Mouse (Mus musculus) intestine, embryonic 15.5 days (tissue): ENCODE results near the gene Swt1. TPM values are rescaled to one million over a fixed set of nuclear protein-coding genes. Genes with fewer than 3 reads are reported as not detected.

ENCODE experiments used
- ATAC-seq: fragments of 200-750 bp; cut with Nextera tagmentation; 2 replicates; pipeline ENCODE4 v1.8.0; 2017; ENCODE audit warnings: moderate TSS enrichment, moderate library complexity
- H3K27ac ChIP-seq: fragments of 300-500 bp; sonication (generic); 2 replicates; pipeline ENCODE4 v1.5.1; 2015; ENCODE audit warnings: mild to moderate bottlenecking, inconsistent platforms
- H3K27me3 ChIP-seq: fragments of 300-500 bp; sonication (generic); replicated peaks from 2 replicates; pipeline ENCODE4 v1.6.1; 2015; ENCODE audit warnings: inconsistent platforms
- H3K36me3 ChIP-seq: fragments of 300-500 bp; sonication (generic); 2 replicates; pipeline ENCODE4 v1.6.1; 2015; ENCODE audit warnings: inconsistent platforms
- H3K4me1 ChIP-seq: fragments of 300-500 bp; sonication (generic); replicated peaks from 2 replicates; pipeline ENCODE4 v1.6.1; 2015; ENCODE audit warnings: inconsistent platforms
- H3K4me2 ChIP-seq: fragments of 300-500 bp; sonication (generic); replicated peaks from 2 replicates; pipeline ENCODE4 v1.6.1; 2015; ENCODE audit warnings: mild to moderate bottlenecking, inconsistent platforms
- H3K4me3 ChIP-seq: fragments of 300-500 bp; sonication (generic); replicated peaks from 2 replicates; pipeline ENCODE4 v1.5.1; 2015; ENCODE audit warnings: inconsistent platforms
- H3K9ac ChIP-seq: fragments of 300-500 bp; sonication (generic); 2 replicates; pipeline ENCODE4 v1.6.1; 2015; ENCODE audit warnings: inconsistent platforms
- H3K9me3 ChIP-seq: fragments of 300-500 bp; sonication (generic); 2 replicates; pipeline ENCODE4 v1.6.1; 2016; ENCODE audit warnings: inconsistent platforms
- WGBS: fragments of 180-500 bp; shearing (Covaris S2); methylation state at CpG from one replicate; pipeline ENCODE4 v1.1.7; 2015; 5-methylcytosine and 5-hydroxymethylcytosine counted together
- polyA plus RNA-seq: library from polyadenylated mRNA; unstranded; fragments of >200 nt; fragmentation: Nextera tagmentation; extraction: Ambion mirVana; gene quantifications from 2 replicates; pipeline ENCODE4 v1.2.1, GENCODE M21; 2015

Gene Swt1
- polyA plus RNA-seq, 1 experiment from 2014 or later, result 39.7 TPM

DNA sequence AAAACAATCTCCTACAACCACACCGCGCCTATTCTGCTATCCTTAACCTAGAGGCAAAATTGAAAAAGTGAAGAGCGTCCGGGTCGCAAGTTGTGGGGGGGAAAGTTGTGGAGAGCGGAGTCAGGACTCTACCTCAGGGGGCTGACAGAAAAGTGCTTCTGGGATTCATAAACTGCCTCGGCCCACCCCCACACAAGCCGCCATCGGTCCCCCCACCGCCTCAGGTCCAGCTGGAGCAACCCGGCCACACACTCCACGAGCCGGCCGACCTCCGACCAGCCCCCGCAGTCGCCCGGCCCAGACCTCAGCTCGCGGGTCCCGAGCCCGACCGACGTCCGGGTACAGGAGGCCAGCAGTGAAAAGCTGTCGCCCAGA lies 380 bp downstream of the Swt1 start:
- peak overlapping the region; percentile 82 for H3K9ac ChIP-seq
- H3K9me3 ChIP-seq, result no peaks in the 10 kb centered on the region
- no peaks in the 10 kb centered on the region for H3K27me3 ChIP-seq
- peak overlapping the region; percentile 74 for H3K27ac ChIP-seq
- peak overlapping the region; percentile 51 for H3K4me2 ChIP-seq
- H3K4me1 ChIP-seq, result peaks cover 5% of the 10 kb centered on the region
- peak; percentile 73 for ATAC-seq
- H3K36me3 ChIP-seq, result no peaks in the 10 kb centered on the region
- under 1% methylated on average over 26 of the region's 26 CpGs for WGBS
- peak overlapping the region; percentile 74 for H3K4me3 ChIP-seq

DNA sequence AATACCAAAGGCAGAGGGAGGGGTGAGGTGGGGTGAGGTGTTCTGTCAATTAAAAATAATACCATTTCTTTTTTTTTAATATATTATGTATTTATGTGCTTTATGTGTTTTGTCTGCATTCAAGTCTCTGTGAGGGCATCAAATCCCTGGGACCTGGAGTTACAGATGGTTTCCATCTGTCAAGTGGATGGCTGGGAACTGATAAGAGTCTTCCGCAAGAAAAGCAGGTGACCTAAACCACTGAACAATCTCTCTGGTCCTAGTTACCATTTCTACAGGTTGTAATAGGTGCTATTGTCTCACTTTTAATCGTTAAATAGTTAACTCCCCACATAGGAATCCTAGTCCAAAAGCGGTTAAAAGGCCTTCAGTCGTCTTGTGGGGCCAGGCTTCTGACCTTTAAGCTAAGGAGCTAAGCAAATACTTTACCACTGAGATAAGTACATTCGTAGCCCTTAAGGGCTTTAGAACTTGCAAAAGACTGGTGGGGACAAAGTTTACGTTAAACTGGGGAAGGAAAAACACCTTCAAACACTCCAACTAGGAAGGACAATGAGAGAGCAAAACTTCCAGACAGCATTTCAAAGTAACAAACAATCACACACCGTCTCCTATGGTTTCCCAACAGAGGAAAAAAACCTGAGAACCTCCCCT lies 1.2 kb downstream of the Swt1 start:
- Histone ChIP-seq H3K27me3 (no peaks in the 10 kb centered on the region), H3K4me1 (peaks cover 5% of the 10 kb centered on the region), H3K36me3 (peaks cover 2% of the 10 kb centered on the region; the same call in 1 of the 2 replicates), H3K4me3 (peak overlapping the region; percentile 74), H3K9me3 (no peaks in the 10 kb centered on the region), H3K9ac (peak overlapping the region; percentile 3), H3K27ac (peak overlapping the region; percentile 6; the same call in 1 of the 2 replicates), H3K4me2 (peak overlapping the region; percentile 51)
- 13% methylated on average over 7 of the region's 7 CpGs for WGBS
- ATAC-seq, result no peak

- Histone ChIP-seq H3K9me3 (no peaks in the 10 kb centered on the region), H3K4me2 (no peak overlapping the region), H3K27ac (no peak overlapping the region), H3K27me3 (no peaks in the 10 kb centered on the region), H3K4me3 (no peak overlapping the region), H3K4me1 (peaks cover 4% of the 10 kb centered on the region), H3K9ac (no peak overlapping the region), H3K36me3 (peaks cover 2% of the 10 kb centered on the region; the same call in 1 of the 2 replicates)
- ATAC-seq, result no peak
- WGBS, result 72% methylated on average over 3 of the region's 3 CpGs
Observed at GRCm38 (mm10) chr1:151422178-151422577, 6.1 kb downstream of the Swt1 start.

DNA sequence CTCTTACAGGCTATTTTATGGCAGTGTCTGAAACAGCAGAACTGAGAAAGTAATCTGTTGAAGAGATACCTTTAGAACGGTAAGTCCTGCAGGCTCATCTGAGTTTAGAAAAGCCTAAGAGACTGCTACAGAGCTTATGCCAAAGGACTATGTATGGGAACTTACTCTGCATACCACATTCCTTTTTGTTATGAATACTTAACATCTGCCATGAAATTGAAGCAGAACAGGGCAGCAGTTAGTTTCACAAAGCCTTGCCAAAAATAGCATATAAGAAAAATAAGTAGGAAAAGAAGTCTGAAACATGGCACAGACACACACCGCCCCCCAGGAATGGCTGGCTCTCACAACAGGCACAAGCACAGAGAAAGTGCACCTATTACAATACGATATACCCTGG lies 18.4 kb downstream of the Swt1 start:
- H3K4me1 ChIP-seq, result no peaks in the 10 kb centered on the region
- no peak overlapping the region for H3K4me2 ChIP-seq
- 74% methylated on average over 3 of the region's 3 CpGs for WGBS
- no peak for ATAC-seq
- H3K27me3 ChIP-seq, result no peaks in the 10 kb centered on the region
- H3K36me3 ChIP-seq, result 0 out of 2 replicates have a peak, but pooled peaks cover 2% of the 10 kb centered on the region
- H3K27ac ChIP-seq, result no peak overlapping the region
- no peaks in the 10 kb centered on the region for H3K9me3 ChIP-seq
- H3K9ac ChIP-seq, result no peak overlapping the region
- H3K4me3 ChIP-seq, result no peak overlapping the region

- H3K4me3 ChIP-seq, result no peak overlapping the region
- WGBS, result 100% methylated on average over 1 of the region's 1 CpGs
- no peak overlapping the region for H3K4me2 ChIP-seq
- H3K27me3 ChIP-seq, result no peaks in the 10 kb centered on the region
- H3K9me3 ChIP-seq, result no peaks in the 10 kb centered on the region
- H3K27ac ChIP-seq, result no peak overlapping the region
- ATAC-seq, result no peak
- no peak overlapping the region for H3K9ac ChIP-seq
- no peaks in the 10 kb centered on the region for H3K4me1 ChIP-seq
- H3K36me3 ChIP-seq, result no peaks in the 10 kb centered on the region
Observed at GRCm38 (mm10) chr1:151390029-151390428, 38.2 kb downstream of the Swt1 start.

DNA sequence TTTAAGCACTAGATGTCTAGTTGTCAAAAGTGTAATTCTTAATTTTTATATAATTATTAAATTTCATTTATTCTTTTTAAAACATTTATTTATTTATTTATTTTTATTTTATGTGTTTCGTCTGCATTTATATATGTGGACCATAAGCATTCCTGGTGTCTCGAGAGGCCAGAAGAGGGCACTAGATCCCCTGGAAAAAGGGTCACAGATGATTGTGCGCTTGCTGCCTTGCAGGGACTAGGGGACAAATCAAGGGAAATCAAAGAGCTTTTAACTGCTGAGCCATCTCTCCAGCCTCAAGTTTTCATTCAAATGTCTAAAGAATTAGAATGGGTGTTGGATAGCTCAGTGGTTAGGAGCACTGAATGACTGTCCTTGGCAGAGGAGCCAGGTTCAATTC lies 50.9 kb downstream of the Swt1 start:
- Histone ChIP-seq H3K27ac (no peak overlapping the region), H3K4me2 (no peak overlapping the region), H3K36me3 (peaks cover 4% of the 10 kb centered on the region; the same call in 1 of the 2 replicates), H3K27me3 (no peaks in the 10 kb centered on the region), H3K9me3 (no peaks in the 10 kb centered on the region), H3K9ac (no peak overlapping the region), H3K4me1 (no peaks in the 10 kb centered on the region), H3K4me3 (no peak overlapping the region)
- WGBS, result 89% methylated on average over 3 of the region's 3 CpGs
- ATAC-seq, result no peak

DNA sequence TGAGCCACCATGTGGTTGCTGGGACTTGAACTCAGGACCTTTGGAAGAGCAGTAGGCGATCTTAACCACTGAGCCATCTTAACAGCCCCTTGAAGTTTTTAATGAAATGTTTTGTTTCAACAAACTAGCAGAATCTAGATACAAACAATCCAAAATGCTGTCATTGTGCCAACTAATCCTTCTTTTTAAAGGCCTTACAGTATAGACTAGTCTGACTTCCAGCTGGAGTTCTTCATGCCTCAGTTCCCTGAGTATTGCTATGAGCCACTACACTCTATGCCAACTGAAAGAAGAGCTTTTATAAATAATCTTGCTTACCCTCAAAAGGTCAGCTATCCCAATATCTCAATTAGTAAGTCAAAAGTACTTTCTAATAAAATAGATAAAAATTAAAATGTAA lies 55.4 kb downstream of the Swt1 start:
- Histone ChIP-seq H3K36me3 (peaks cover 15% of the 10 kb centered on the region), H3K4me1 (no peaks in the 10 kb centered on the region), H3K4me2 (no peak overlapping the region), H3K27ac (no peak overlapping the region), H3K4me3 (no peak overlapping the region), H3K9me3 (no peaks in the 10 kb centered on the region), H3K27me3 (no peaks in the 10 kb centered on the region), H3K9ac (no peak overlapping the region)
- 87% methylated on average over 1 of the region's 1 CpGs for whole genome bisulfite sequencing
- no peak for ATAC-seq

- 87% methylated on average over 5 of the region's 5 CpGs for WGBS
- H3K9ac ChIP-seq, result no peak overlapping the region
- H3K4me3 ChIP-seq, result no peak overlapping the region
- H3K4me2 ChIP-seq, result no peak overlapping the region
- ATAC-seq, result no peak
- H3K4me1 ChIP-seq, result no peaks in the 10 kb centered on the region
- no peaks in the 10 kb centered on the region for H3K27me3 ChIP-seq
- H3K27ac ChIP-seq, result no peak overlapping the region
- peaks cover 11% of the 10 kb centered on the region for H3K36me3 ChIP-seq
- no peaks in the 10 kb centered on the region for H3K9me3 ChIP-seq
Observed at GRCm38 (mm10) chr1:151371543-151371942, 56.7 kb downstream of the Swt1 start.

- WGBS, result 81% methylated on average over 3 of the region's 3 CpGs
- no peaks in the 10 kb centered on the region for H3K9me3 ChIP-seq
- no peak for ATAC-seq
- H3K4me1 ChIP-seq, result no peaks in the 10 kb centered on the region
- H3K4me3 ChIP-seq, result no peak overlapping the region
- no peaks in the 10 kb centered on the region for H3K27me3 ChIP-seq
- no peak overlapping the region for H3K9ac ChIP-seq
- H3K4me2 ChIP-seq, result no peak overlapping the region
- H3K36me3 ChIP-seq, result peaks cover 17% of the 10 kb centered on the region
- no peak overlapping the region for H3K27ac ChIP-seq
Observed at GRCm38 (mm10) chr1:151370573-151370972, 57.7 kb downstream of the Swt1 start.

DNA sequence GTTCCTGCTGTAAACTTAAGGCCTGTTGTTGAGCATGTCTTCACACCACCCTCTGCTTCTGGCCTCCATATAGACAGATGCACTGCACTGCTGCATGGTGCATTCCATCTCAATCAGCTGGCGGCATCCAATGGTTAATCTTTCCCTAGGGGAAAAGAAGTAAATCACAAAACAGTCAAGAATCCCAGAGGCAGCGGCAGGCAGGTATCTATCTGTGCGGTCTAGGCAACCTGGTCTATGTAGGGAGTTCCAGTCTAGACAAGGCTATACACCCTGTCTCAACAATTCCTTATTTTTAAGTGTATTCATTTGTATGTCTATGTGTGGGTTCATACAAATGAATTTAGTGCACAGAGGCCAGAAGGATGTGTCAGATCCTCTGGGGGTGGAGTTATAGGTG lies 59.8 kb downstream of the Swt1 start:
- Histone ChIP-seq H3K4me3 (no peak overlapping the region), H3K27me3 (no peaks in the 10 kb centered on the region), H3K9ac (no peak overlapping the region), H3K4me1 (no peaks in the 10 kb centered on the region), H3K36me3 (peaks cover 21% of the 10 kb centered on the region), H3K4me2 (no peak overlapping the region), H3K27ac (no peak overlapping the region), H3K9me3 (no peaks in the 10 kb centered on the region)
- 86% methylated on average over 3 of the region's 3 CpGs for WGBS
- ATAC-seq, result no peak

GRCm38 (mm10) chr1:151367721-151368324 lies 60.4 kb downstream of the Swt1 start:
- H3K36me3 ChIP-seq, result peaks cover 26% of the 10 kb centered on the region
- H3K9me3 ChIP-seq, result no peaks in the 10 kb centered on the region
- no peak overlapping the region for H3K4me2 ChIP-seq
- no peak overlapping the region for H3K9ac ChIP-seq
- no peak for ATAC-seq
- H3K27me3 ChIP-seq, result no peaks in the 10 kb centered on the region
- H3K27ac ChIP-seq, result no peak overlapping the region
- H3K4me3 ChIP-seq, result no peak overlapping the region
- 87% methylated on average over 5 of the region's 5 CpGs for WGBS
- H3K4me1 ChIP-seq, result no peaks in the 10 kb centered on the region

- no peaks in the 10 kb centered on the region for H3K27me3 ChIP-seq
- H3K4me1 ChIP-seq, result no peaks in the 10 kb centered on the region
- H3K27ac ChIP-seq, result no peak overlapping the region
- no peaks in the 10 kb centered on the region for H3K9me3 ChIP-seq
- peaks cover 26% of the 10 kb centered on the region for H3K36me3 ChIP-seq
- WGBS, result 85% methylated on average over 8 of the region's 8 CpGs
- ATAC-seq, result peak; percentile 22; the same call in 1 of the 2 replicates
- no peak overlapping the region for H3K4me3 ChIP-seq
- no peak overlapping the region for H3K9ac ChIP-seq
- no peak overlapping the region for H3K4me2 ChIP-seq
Observed at GRCm38 (mm10) chr1:151366944-151367605, 61.2 kb downstream of the Swt1 start.
